Mouse (Mus musculus) NIH3T3 (cell line): ENCODE measurements around the gene Borcs6.
A peak's percentile ranks its signal among the peaks of the same experiment; 100 is the strongest.
"Not testable (repeated sequence)": the region's sequence is repeated elsewhere in the genome, so short reads cannot be mapped to it uniquely, and the experiment has no call there.

Source experiments
- DNase-seq: peaks from one replicate; pipeline ENCODE4 v3.0.0-alpha.2; 2012; ENCODE audit warnings: low read depth

The Borcs6 gene

GRCm38 (mm10) chr11:69088856-69089615 is 29.5 kb downstream of the Borcs6 start:
- DNase-seq = no peak

- no peak for DNase-seq
These were observed 30.2 kb downstream of the Borcs6 start for GRCm38 (mm10) chr11:69089616-69090290.

GRCm38 (mm10) chr11:69090367-69090766 is 30.9 kb downstream of the Borcs6 start:
- no peak for DNase-seq

GRCm38 (mm10) chr11:69091566-69092385 is 32.3 kb downstream of the Borcs6 start:
- DNase-seq = no peak

- peak; percentile 84 for DNase-seq
These were observed 32.9 kb downstream of the Borcs6 start for GRCm38 (mm10) chr11:69092386-69092751.

- no peak for DNase-seq
These were observed 33.4 kb downstream of the Borcs6 start for GRCm38 (mm10) chr11:69092871-69093270.

GRCm38 (mm10) chr11:69093856-69094255 is 34.3 kb downstream of the Borcs6 start:
- not testable (repeated sequence) for DNase-seq

GRCm38 (mm10) chr11:69094697-69095429 is 35.3 kb downstream of the Borcs6 start, which contains the start of gene Per1:
Gene Per1, plus strand, starts transcription at chr11:69095217.
- peak; percentile 99 for DNase-seq

GRCm38 (mm10) chr11:69095511-69096231 is 36.2 kb downstream of the Borcs6 start:
- DNase-seq = peak; percentile 47

- DNase-seq = peak; percentile 93
These were observed 37.0 kb downstream of the Borcs6 start for GRCm38 (mm10) chr11:69096360-69096986.

- DNase-seq = peak; percentile 100
These were observed 37.7 kb downstream of the Borcs6 start for GRCm38 (mm10) chr11:69096987-69097900.

GRCm38 (mm10) chr11:69098039-69098761 is 38.7 kb downstream of the Borcs6 start:
- no peak for DNase-seq

GRCm38 (mm10) chr11:69098762-69099091 is 39.2 kb downstream of the Borcs6 start:
- peak; percentile 99 for DNase-seq

- DNase-seq = peak; percentile 74
These were observed 39.8 kb downstream of the Borcs6 start for GRCm38 (mm10) chr11:69099177-69099914.

GRCm38 (mm10) chr11:69099915-69100345 is 40.4 kb downstream of the Borcs6 start:
- DNase-seq = peak; percentile 97

GRCm38 (mm10) chr11:69100639-69101360 is 41.3 kb downstream of the Borcs6 start:
- no peak for DNase-seq

- no peak for DNase-seq
These were observed 42.3 kb downstream of the Borcs6 start for GRCm38 (mm10) chr11:69101604-69102402.
